Mouse (Mus musculus) c-Kit-positive CD71-negative TER-119-negative erythroid progenitor cells, embryonic 14.5 days (primary cell): ENCODE measurements around the gene Ms4a6b.
"Not testable (repeated sequence)": the region's sequence is repeated elsewhere in the genome, so short reads cannot be mapped to it uniquely, and the experiment has no call there.

Experiments used
- DNase-seq: peaks from one replicate; pipeline ENCODE4 v3.0.0-alpha.2; 2013; ENCODE audit warnings: low read depth

Ms4a6b gene

GRCm38 (mm10) chr19:11516246-11516645 is at the start of gene Ms4a6b:
Gene Ms4a6b, plus strand, starts transcription at chr19:11516512.
- DNase-seq, result no peak

DNA sequence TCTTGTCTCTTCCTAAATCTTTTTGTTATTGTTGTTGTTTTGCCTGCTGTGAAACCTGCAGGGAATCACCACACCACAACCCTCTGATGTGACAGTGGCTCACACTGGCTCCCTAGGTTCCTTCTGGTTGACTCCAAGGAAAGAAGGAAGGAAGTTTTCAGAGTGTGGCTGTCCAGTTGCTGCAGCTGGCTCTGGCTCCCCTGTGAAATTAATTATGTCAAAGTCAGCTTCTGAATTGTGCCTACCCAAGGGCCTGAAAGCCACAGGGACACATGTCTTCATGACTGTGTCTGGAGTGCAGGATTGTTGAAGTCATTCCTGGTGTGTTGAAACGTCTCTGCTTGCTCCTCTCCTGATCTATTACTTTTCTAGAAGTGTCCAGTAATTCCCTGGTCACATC is 48.0 kb upstream of the Ms4a6b start:
- DNase-seq, result not testable (repeated sequence)

DNA sequence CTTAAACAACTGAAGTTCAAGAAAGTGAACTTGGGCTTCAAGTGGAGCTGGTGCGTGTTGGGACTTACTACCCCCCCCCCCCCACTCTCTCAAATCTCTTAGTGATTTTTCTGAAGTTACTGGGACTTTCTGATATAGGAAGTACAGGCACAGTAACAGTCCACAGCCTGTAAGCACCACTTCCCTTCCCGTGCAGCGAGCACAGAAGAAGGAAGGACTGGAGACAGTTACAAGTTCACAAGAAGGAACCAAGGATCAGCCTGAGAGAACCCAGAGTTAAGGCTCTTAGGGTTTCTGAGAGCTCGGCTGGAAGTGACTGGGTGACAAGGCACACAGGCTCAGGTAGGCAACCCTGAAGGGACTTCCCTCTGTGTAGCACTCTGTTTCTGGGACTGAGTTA is 47.1 kb upstream of the Ms4a6b start, which contains the start of gene Ms4a6c:
TSS of gene Ms4a6c (plus strand) at position 152 of the 400 bp plus-strand sequence.
- DNase-seq, result not testable (repeated sequence)

- no peak for DNase-seq
Observed at GRCm38 (mm10) chr19:11479714-11480113, 36.6 kb upstream of the Ms4a6b start.

- no peak for DNase-seq
Observed at GRCm38 (mm10) chr19:11482684-11483083, 33.6 kb upstream of the Ms4a6b start.

DNA sequence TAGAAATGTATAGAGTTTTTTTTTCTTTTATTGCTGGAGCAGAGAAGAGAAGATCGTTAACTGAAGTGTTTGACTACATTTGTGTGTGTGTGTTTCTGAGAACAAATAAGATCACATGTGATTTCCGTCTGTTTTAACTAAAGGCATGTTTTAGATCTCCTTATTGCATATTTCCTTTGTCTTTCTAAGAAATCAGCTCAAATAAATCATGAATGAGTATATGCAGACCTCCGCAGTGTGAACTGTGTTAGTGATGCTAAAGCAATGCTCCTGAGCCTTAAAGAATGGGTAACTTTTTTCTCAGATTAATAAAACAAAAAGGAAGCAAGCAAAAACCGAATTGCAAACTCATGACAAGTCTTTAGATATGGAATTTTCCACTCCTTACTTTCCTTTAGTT is 32.4 kb upstream of the Ms4a6b start:
- DNase-seq, result no peak

- DNase-seq, result no peak
Observed at GRCm38 (mm10) chr19:11484388-11484787, 31.9 kb upstream of the Ms4a6b start.

- DNase-seq, result no peak
Observed at GRCm38 (mm10) chr19:11485266-11485665, 31.0 kb upstream of the Ms4a6b start.

DNA sequence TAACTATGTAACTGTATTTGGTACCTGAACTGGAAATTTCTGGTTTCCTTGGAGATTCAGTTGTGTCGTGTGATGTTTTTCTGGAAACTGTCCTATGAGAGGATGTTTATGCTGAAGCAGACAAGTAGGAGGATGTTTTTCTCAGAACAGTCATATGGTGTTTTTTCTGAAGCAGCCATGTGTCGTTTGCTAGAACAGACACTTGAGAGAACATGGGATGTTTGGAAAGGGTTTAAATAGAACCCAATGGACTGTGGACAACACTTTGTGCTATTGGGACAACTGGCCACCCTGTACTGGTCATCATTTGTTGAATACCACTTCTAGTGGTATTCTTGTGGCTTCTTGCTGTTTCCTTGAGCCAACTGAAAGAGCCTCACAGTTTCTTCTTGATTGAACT is 30.6 kb upstream of the Ms4a6b start, which contains the start of gene Gm8369:
TSS of gene Gm8369 (plus strand) at position 193 of the 400 bp plus-strand sequence.
- no peak for DNase-seq

DNA sequence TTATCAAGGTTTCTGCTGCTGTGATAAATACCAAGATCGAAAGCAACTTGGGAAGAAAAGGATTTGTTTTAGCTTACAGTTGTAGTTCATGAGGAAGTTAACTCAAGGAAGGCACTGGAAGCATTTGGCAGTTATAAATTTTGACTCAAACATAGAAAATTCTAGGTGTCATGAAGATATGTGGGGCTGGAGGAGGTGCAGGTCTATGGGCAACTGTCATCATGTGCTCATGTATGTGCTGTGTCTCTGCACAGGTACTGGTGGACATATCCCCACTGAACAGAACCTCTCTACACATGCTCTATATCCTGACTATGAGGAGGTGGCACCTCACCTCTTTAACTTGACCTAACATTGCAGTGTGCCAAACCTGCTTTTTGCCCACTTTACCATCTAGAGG is 29.7 kb upstream of the Ms4a6b start:
- no peak for DNase-seq

GRCm38 (mm10) chr19:11491406-11492189 is 24.7 kb upstream of the Ms4a6b start:
- DNase-seq, result no peak

DNA sequence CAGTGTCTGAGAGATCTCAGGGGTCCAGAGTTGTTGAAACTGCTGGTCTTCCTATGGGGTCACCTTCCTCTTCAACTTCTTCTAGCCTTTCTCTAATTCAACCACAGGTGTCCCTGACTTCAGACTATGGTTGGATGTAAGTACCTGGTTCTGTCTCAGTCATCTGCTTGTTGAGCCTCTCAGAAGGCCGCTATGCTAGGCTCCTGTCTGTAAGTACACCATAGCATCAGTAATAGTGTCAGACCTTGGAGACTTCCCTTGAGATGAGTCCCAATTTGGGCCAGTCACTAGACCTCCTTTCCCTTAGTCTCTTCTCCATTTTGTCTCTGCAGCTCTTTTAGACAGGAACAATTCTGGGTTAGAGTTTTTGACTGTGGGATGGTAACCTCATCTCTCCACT is 23.6 kb upstream of the Ms4a6b start:
- DNase-seq, result no peak

GRCm38 (mm10) chr19:11494519-11494918 is 21.8 kb upstream of the Ms4a6b start:
- DNase-seq, result no peak

DNA sequence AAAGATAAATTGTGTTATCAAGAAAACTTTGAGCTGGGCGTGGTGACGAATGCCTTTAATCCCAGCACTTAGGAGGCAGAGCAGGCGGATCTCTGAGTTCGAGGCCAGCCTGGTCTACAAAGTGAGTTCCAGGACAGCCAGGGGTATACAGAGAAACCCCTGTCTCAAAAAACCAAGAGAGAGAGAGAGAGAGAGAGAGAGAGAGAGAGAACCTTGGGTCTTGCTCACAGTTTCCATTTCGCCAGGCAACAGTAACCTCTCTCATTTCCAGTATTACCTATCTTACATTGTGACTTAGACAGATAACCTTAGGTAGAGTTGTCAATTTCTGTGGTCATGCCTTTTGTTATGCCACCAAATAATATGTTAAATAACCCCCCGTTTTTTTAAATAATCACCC is 20.0 kb upstream of the Ms4a6b start:
- no peak for DNase-seq

- not testable (repeated sequence) for DNase-seq
Observed at GRCm38 (mm10) chr19:11497300-11497699, 19.0 kb upstream of the Ms4a6b start.

DNA sequence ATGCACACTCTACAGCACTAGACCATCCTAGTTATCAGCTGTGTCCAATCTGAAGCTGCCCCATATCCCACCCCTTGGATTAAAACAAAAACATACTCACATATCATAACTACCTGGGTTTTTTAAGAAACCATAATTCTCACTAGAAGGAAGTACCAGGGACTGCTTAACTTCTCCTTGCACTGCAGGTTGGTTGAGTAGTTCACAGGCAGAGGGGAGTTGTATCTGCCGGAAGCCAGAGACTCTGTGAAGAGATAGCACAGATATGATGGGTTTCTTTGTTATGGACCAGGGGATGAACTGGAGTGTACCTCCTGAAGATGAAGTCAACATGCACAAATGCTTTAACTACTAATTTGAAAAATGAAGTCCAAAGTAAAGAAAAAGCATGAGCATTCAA is 15.5 kb upstream of the Ms4a6b start:
- no peak for DNase-seq

- no peak for DNase-seq
Observed at GRCm38 (mm10) chr19:11501326-11501725, 15.0 kb upstream of the Ms4a6b start.

DNA sequence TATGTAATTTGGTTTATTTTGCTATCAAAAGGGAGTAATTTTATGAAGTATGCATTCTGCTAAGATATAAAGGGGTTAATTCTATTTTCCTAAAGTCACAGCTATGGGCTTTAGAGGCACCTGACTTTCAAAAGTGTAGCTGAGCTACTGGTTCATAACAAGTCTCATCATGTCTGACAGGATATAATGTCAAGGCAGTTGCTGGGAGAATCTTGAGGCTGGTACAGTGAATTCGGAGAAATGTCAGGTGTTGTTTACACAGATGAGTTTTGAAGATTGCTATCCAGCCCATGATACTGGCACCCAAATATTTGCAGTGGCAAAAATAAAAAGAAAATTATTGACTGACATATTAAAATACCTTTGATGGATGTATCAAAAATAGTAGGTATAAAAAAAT is 11.5 kb upstream of the Ms4a6b start:
- DNase-seq, result no peak

DNA sequence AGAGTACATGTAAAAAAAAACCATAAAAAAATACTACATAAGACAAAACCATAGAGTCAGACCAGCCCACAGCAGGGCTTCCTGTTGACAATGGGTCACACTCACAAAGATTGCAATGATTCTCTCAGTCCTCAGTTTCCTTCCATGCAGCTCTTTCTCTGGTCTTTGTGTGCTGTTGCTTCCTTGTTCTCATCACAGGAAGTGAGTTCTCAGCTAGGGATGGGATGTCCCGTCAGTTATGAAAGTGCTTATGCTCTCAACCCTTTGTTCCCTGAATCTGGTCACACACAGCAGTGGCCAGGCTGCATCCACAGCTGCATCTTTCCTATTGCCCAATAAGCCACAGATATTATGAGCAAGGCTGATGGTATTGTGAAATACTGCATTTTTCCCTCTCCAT is 2.9 kb upstream of the Ms4a6b start:
- DNase-seq, result no peak

- DNase-seq, result no peak
Observed at GRCm38 (mm10) chr19:11516845-11517244, 533 bp downstream of the Ms4a6b start.

DNA sequence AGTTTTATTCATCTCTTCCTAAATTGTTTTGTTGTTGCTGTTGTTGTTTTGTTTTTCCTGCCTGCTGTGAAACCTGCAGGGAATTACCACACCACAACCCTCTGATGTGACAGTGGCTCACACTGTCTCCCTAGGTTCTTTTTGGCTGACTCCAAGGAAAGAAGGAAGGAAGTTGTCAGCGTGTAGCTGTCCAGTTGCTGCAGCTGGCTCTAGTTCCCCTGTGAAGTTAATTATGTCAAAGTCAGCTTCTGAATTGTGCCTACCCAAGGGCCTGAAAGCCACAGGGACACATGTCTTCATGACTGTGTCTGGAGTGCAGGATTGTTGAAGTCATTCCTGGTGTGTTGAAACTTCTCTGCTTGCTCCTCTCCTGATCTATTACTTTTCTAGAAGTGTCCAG is 1.1 kb downstream of the Ms4a6b start:
- not testable (repeated sequence) for DNase-seq

- not testable (repeated sequence) for DNase-seq
Observed at GRCm38 (mm10) chr19:11518356-11518755, 2.0 kb downstream of the Ms4a6b start.

DNA sequence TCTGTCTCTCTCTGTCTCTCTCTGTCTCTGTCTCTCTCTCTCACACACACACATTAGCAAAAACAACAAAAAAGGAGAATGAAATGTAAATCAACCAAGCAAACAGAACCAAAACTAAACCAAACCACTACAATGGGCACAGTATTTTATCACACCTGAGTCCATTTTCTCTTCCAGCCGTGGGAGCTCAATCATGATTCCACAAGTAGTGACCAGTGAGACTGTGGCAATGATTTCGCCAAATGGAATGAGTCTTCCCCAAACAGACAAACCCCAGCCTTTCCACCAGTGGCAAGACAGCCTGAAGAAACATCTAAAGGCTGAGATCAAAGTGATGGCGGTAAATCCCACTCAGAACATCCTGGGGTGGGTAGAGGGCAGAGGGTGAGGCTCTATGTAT is 3.8 kb downstream of the Ms4a6b start:
- no peak for DNase-seq

GRCm38 (mm10) chr19:11533421-11533820 is 17.1 kb downstream of the Ms4a6b start:
- DNase-seq, result no peak
